Comparison of ENCODE assay signal across 16 mouse cellular contexts in genomic region chr15:80743606-80744005, GRCm38 (mm10). TPM values are rescaled to one million over a fixed set of nuclear protein-coding genes. Genes with fewer than 3 reads are reported as not detected.
A peak's percentile ranks its signal among the peaks of the same experiment; 100 is the strongest.
DNase-seq lines count a peak whose midpoint lies in the region; ATAC-seq and TF ChIP-seq lines count a peak whose summit lies in the region.
"Had no signal": no experiment of that assay in that cellular context is flagged by ENCODE, and none has a peak within 500 bp of the region (broad histone marks: within the 10 kb centered on the region; RNA-seq: fewer than 3 reads in every experiment).

No protein-coding gene starts in this region.

- H3K27me3 ChIP-seq in heart, embryonic 12.5 days (replicated peaks): no peaks in the 10 kb centered on the region
- H3K27me3 ChIP-seq in MEL (ENCODE audit: control insufficient read depth in 1 of 2, insufficient read depth in 2 of 2, low read length in 2 of 2): no peaks in the 10 kb centered on the region; a peak in 1 of 4 replicates
- H3K27me3 ChIP-seq in hindbrain, embryonic 16.5 days (replicated peaks; ENCODE audit: control insufficient read depth, insufficient read depth, low read length): no peaks in the 10 kb centered on the region
- H3K27me3 ChIP-seq: neural tube, embryonic 13.5 days had no signal

- 0 out of 2 replicates have a peak, but pooled peaks cover 5% of the 10 kb centered on the region for H3K4me1 ChIP-seq in heart, embryonic 12.5 days (replicated peaks)
- H3K4me1 ChIP-seq in MEL (ENCODE audit: control insufficient read depth in 1 of 2, insufficient read depth in 2 of 2, low read length in 2 of 2): peaks cover 24 to 38% of the 10 kb centered on the region in 2 experiments
- H3K4me1 ChIP-seq in hindbrain, embryonic 16.5 days (ENCODE audit: control insufficient read depth, insufficient read depth, low read depth, low read length): no peaks in the 10 kb centered on the region
- H3K4me1 ChIP-seq: forebrain, embryonic 10.5 days; midbrain, embryonic 10.5 days had no signal

- DNase-seq in heart, adult 18-20 months: no peak
- no peak for DNase-seq in MEL (ENCODE audit: low read depth, low spot score)
- peak; percentile 69 for DNase-seq in thymus, postnatal 25 days
- no peak for DNase-seq in cerebellum, adult 11 months
- DNase-seq in adrenal gland, postnatal 25 days: no peak
- DNase-seq: cerebellum, adult 18-20 months; gastrocnemius, postnatal 14 days; heart, postnatal 4 days; kidney, adult 11 months; lung, adult 2 months had no signal

- H3K4me2 ChIP-seq in heart, embryonic 12.5 days: peak overlapping the region; percentile 22; the same call in 1 of the 2 replicates
- no peak overlapping the region for H3K4me2 ChIP-seq in hindbrain, embryonic 16.5 days (ENCODE audit: low read length)
- H3K4me2 ChIP-seq: neural tube, embryonic 13.5 days had no signal

- H3K9me3 ChIP-seq in heart, embryonic 12.5 days (replicated peaks): no peaks in the 10 kb centered on the region
- no peaks in the 10 kb centered on the region for H3K9me3 ChIP-seq in MEL (replicated peaks; ENCODE audit: insufficient read depth, low read length)
- H3K9me3 ChIP-seq in hindbrain, embryonic 16.5 days (ENCODE audit: control insufficient read depth, low read length): no peaks in the 10 kb centered on the region
- H3K9me3 ChIP-seq: forebrain, embryonic 10.5 days; midbrain, embryonic 10.5 days; neural tube, embryonic 13.5 days had no signal

- no peaks in the 10 kb centered on the region for H3K79me2 ChIP-seq in MEL (ENCODE audit: control insufficient read depth, insufficient read depth, low read length, poor library complexity)

- no peak overlapping the region for H3K9ac ChIP-seq in heart, embryonic 12.5 days
- no peak overlapping the region for H3K9ac ChIP-seq in MEL (ENCODE audit: control insufficient read depth, low read depth, low read length, poor library complexity, severe bottlenecking)
- no peak overlapping the region for H3K9ac ChIP-seq in hindbrain, embryonic 16.5 days (ENCODE audit: low read depth, low read length)
- H3K9ac ChIP-seq: neural tube, embryonic 13.5 days had no signal

- no peak for TF ChIP-seq EP300 in MEL (IDR thresholded peaks at IDR 0.05; ENCODE audit: low read depth in 1 of 2, low read length in 2 of 2)

- no peak for TF ChIP-seq CTCF in MEL (IDR thresholded peaks at IDR 0.05 in 2 of 3, conservative IDR thresholded peaks at IDR 0.05 in 1 of 3; ENCODE audit: control insufficient read depth in 1 of 3, insufficient read depth in 1 of 3, low read depth in 2 of 3, low read length in 3 of 3, poor library complexity in 1 of 3, severe bottlenecking in 1 of 3)

- H3K4me3 ChIP-seq in heart, embryonic 12.5 days: no peak overlapping the region; the same call in 1 of the 2 replicates
- no peak overlapping the region for H3K4me3 ChIP-seq in MEL (ENCODE audit: control insufficient read depth in 1 of 2, insufficient read depth in 1 of 2, low read depth in 2 of 2, low read length in 2 of 2)
- no peak overlapping the region for H3K4me3 ChIP-seq in hindbrain, embryonic 16.5 days (ENCODE audit: low read length)
- H3K4me3 ChIP-seq: forebrain, embryonic 10.5 days; midbrain, embryonic 10.5 days; neural tube, embryonic 13.5 days had no signal

- TF ChIP-seq POLR2A in MEL (IDR thresholded peaks at IDR 0.05; ENCODE audit: control insufficient read depth in 1 of 2, insufficient read depth in 1 of 2, low read depth in 1 of 2, low read length in 2 of 2, poor library complexity in 1 of 2): no peak

- H3K36me3 ChIP-seq in heart, embryonic 12.5 days: no peaks in the 10 kb centered on the region
- peaks cover 0 to 43% of the 10 kb centered on the region in 2 experiments; a peak in 2 of 4 replicates for H3K36me3 ChIP-seq in MEL (ENCODE audit: control insufficient read depth in 1 of 2, insufficient read depth in 2 of 2, low read length in 2 of 2)
- H3K36me3 ChIP-seq in hindbrain, embryonic 16.5 days (ENCODE audit: control insufficient read depth, insufficient read depth, low read length): no peaks in the 10 kb centered on the region
- H3K36me3 ChIP-seq: forebrain, embryonic 10.5 days; midbrain, embryonic 10.5 days; neural tube, embryonic 13.5 days had no signal

- H3K27ac ChIP-seq in heart, embryonic 12.5 days (ENCODE audit: poor library complexity, severe bottlenecking): no peak overlapping the region
- 0 out of 2 replicates have a peak overlapping the region, but pooled peaks have one; percentile 13 for H3K27ac ChIP-seq in MEL (ENCODE audit: control insufficient read depth, low read depth, low read length)
- no peak overlapping the region for H3K27ac ChIP-seq in hindbrain, embryonic 16.5 days (ENCODE audit: low read depth, low read length)
- H3K27ac ChIP-seq: forebrain, embryonic 10.5 days; midbrain, embryonic 10.5 days; neural tube, embryonic 13.5 days had no signal

- no peak for TF ChIP-seq RAD21 in MEL (IDR thresholded peaks at IDR 0.05; ENCODE audit: low read depth, low read length)

- no peak for ATAC-seq in heart, embryonic 12.5 days (ENCODE audit: insufficient number of reproducible peaks, low FRiP score)
- ATAC-seq in monocyte, adult 5-6 weeks (replicated peaks; ENCODE audit: insufficient number of reproducible peaks, low FRiP score, low TSS enrichment, poor library complexity, severe bottlenecking): 0 out of 2 replicates have a peak, but pooled peaks have one; percentile 34
- no peak for ATAC-seq in hindbrain, embryonic 16.5 days

- WGBS in heart, embryonic 12.5 days: 70% methylated on average over 7 of the region's 7 CpGs
- WGBS in hindbrain, embryonic 16.5 days: 92% methylated on average over 7 of the region's 7 CpGs

TF ChIP-seq in MEL, 35 proteins besides CTCF, POLR2A, EP300 and RAD21:
- TF ChIP-seq POLR2AphosphoS5 (IDR thresholded peaks at IDR 0.05; ENCODE audit: borderline replicate concordance, low read depth, low read length) (no peak), ZKSCAN1 (IDR thresholded peaks at IDR 0.05; ENCODE audit: low read depth, low read length) (no peak), CHD2 (IDR thresholded peaks at IDR 0.05; ENCODE audit: low read length) (no peak), MXI1 (IDR thresholded peaks at IDR 0.05; ENCODE audit: low read depth, low read length) (no peak), MEF2A (IDR thresholded peaks at IDR 0.05; ENCODE audit: extremely low read depth, insufficient replicate concordance, low read depth, low read length, poor library complexity, severe bottlenecking) (no peak), USF1 (IDR thresholded peaks at IDR 0.05; ENCODE audit: low read depth, low read length) (no peak), POLR2AphosphoS2 (IDR thresholded peaks at IDR 0.05; ENCODE audit: low read length) (no peak), JUND (IDR thresholded peaks at IDR 0.05; ENCODE audit: low read depth, low read length) (no peak), USF2 (IDR thresholded peaks at IDR 0.05; ENCODE audit: borderline replicate concordance in 1 of 2, insufficient read depth in 1 of 2, low read depth in 1 of 2, low read length in 2 of 2) (no peak), ZMIZ1 (IDR thresholded peaks at IDR 0.05; ENCODE audit: low read depth, low read length) (no peak), CHD1 (IDR thresholded peaks at IDR 0.05; ENCODE audit: low read depth, low read length) (no peak), MAFK (IDR thresholded peaks at IDR 0.05; ENCODE audit: borderline replicate concordance, low read depth, low read length) (no peak), TBP (IDR thresholded peaks at IDR 0.05; ENCODE audit: low read depth, low read length) (no peak), TCF12 (IDR thresholded peaks at IDR 0.05; ENCODE audit: low read depth, low read length) (no peak), ZNF384 (IDR thresholded peaks at IDR 0.05; ENCODE audit: low read depth, low read length) (no peak), HCFC1 (IDR thresholded peaks at IDR 0.05; ENCODE audit: low read depth, low read length) (no peak)

RNA-seq across cellular contexts. Expression of gene Tnrc6b, which starts 32.5 kb away (rescaled TPM):
- 36.8 and 38.5 TPM in 2 replicates for polyA plus RNA-seq in heart, embryonic 12.5 days (2016; fragmentation: Nextera tagmentation; extraction: Ambion mirVana)
- 10 to 100 TPM; 42.3 to 48.8 TPM for total RNA-seq in heart, adult 18-20 months (2021)
- total RNA-seq in MEL (2012; rRNA removed): 8.0 and 8.2 TPM in 2 replicates
- polyA plus RNA-seq in MEL (2012; ENCODE audit: insufficient read depth in 1 of 2, insufficient read length in 2 of 2, low read depth in 1 of 2, low replicate concordance in 2 of 2, missing spikeins in 1 of 2): 10 to 100 TPM in 1 of 2 experiments, 1 to 10 TPM in 1; 7.8 to 13.9 TPM
- 42.3 to 110 TPM (median 48.2 TPM) in 3 replicates for total RNA-seq in monocyte, adult 5-6 weeks (2017)
- 26.8 and 32.9 TPM in 2 replicates for polyA plus RNA-seq in hindbrain, embryonic 16.5 days (2015; fragmentation: Nextera tagmentation; extraction: Ambion mirVana)
- total RNA-seq in adrenal gland, postnatal 25 days (2021): 75.0 and 83.4 TPM in 2 replicates
